Mouse (Mus musculus): ENCODE measurements at regions not wholly inside any gene's neighbourhood (a gene's known extent, or its start where the extent isn't known, plus 50 kb on each side); places are given as distances from the start of the nearest gene placed in this dataset.

GRCm38 (mm10) chr12:110332616-110333154 lies 53.8 kb downstream of the Dio3 start:
- H3K4me2 ChIP-seq (ENCODE audit: low read depth, low read length): no peak overlapping the region
- H3K4me1 ChIP-seq (ENCODE audit: insufficient read depth): no peaks in the 10 kb centered on the region
- ATAC-seq: no peak
- H3K9me3 ChIP-seq (ENCODE audit: low read length): peaks cover 8% of the 10 kb centered on the region
- no peaks in the 10 kb centered on the region for H3K36me3 ChIP-seq (replicated peaks; ENCODE audit: insufficient read depth, low read length)
- H3K27me3 ChIP-seq (ENCODE audit: insufficient read depth, low read length): no peaks in the 10 kb centered on the region
- H3K9ac ChIP-seq (replicated peaks): no peak overlapping the region
- WGBS (ENCODE audit: insufficient replicate concordance): 79% methylated on average over 12 of the region's 12 CpGs
- H3K27ac ChIP-seq (ENCODE audit: low read depth): no peak overlapping the region
- DNase-seq: no peak
- TF ChIP-seq EP300 (IDR thresholded peaks at IDR 0.05; ENCODE audit: low read depth) (no peak), CTCF (IDR thresholded peaks at IDR 0.05; ENCODE audit: low read depth) (no peak)
- H3K4me3 ChIP-seq (ENCODE audit: low read depth, low read length): no peak overlapping the region

GRCm38 (mm10) chr12:110334609-110335008 lies 55.7 kb downstream of the Dio3 start:
- Histone ChIP-seq H3K4me2 (ENCODE audit: low read depth, low read length) (no peak overlapping the region), H3K9ac (replicated peaks) (no peak overlapping the region), H3K27ac (ENCODE audit: low read depth) (no peak overlapping the region), H3K4me1 (ENCODE audit: insufficient read depth) (no peaks in the 10 kb centered on the region), H3K36me3 (replicated peaks; ENCODE audit: insufficient read depth, low read length) (no peaks in the 10 kb centered on the region), H3K27me3 (ENCODE audit: insufficient read depth, low read length) (no peaks in the 10 kb centered on the region), H3K4me3 (ENCODE audit: low read depth, low read length) (no peak overlapping the region), H3K9me3 (ENCODE audit: low read length) (peaks cover 8% of the 10 kb centered on the region)
- TF ChIP-seq EP300 (IDR thresholded peaks at IDR 0.05; ENCODE audit: low read depth) (no peak), CTCF (IDR thresholded peaks at IDR 0.05; ENCODE audit: low read depth) (peak; percentile 31; the same call in 1 of the 2 replicates)
- DNase-seq (no peak), ATAC-seq (no peak)
- 58% methylated on average over 2 of the region's 2 CpGs for WGBS (ENCODE audit: insufficient replicate concordance)

GRCm38 (mm10) chr12:110344280-110344827 lies 65.5 kb downstream of the Dio3 start:
- H3K27ac ChIP-seq (ENCODE audit: low read depth): no peak overlapping the region
- H3K4me3 ChIP-seq (ENCODE audit: low read depth, low read length): no peak overlapping the region
- no peaks in the 10 kb centered on the region for H3K9me3 ChIP-seq (ENCODE audit: low read length)
- no peaks in the 10 kb centered on the region for H3K36me3 ChIP-seq (replicated peaks; ENCODE audit: insufficient read depth, low read length)
- no peak for ATAC-seq
- TF ChIP-seq EP300 (IDR thresholded peaks at IDR 0.05; ENCODE audit: low read depth) (no peak), CTCF (IDR thresholded peaks at IDR 0.05; ENCODE audit: low read depth) (no peak)
- no peak for DNase-seq
- H3K9ac ChIP-seq (replicated peaks): no peak overlapping the region
- WGBS (ENCODE audit: insufficient replicate concordance): 74% methylated on average over 4 of the region's 4 CpGs
- no peaks in the 10 kb centered on the region for H3K4me1 ChIP-seq (ENCODE audit: insufficient read depth)
- no peaks in the 10 kb centered on the region for H3K27me3 ChIP-seq (ENCODE audit: insufficient read depth, low read length)
- H3K4me2 ChIP-seq (ENCODE audit: low read depth, low read length): no peak overlapping the region

- Histone ChIP-seq H3K9ac (replicated peaks) (no peak overlapping the region), H3K27ac (ENCODE audit: low read depth) (no peak overlapping the region), H3K27me3 (ENCODE audit: insufficient read depth, low read length) (no peaks in the 10 kb centered on the region), H3K9me3 (ENCODE audit: low read length) (no peaks in the 10 kb centered on the region), H3K36me3 (replicated peaks; ENCODE audit: insufficient read depth, low read length) (no peaks in the 10 kb centered on the region), H3K4me1 (ENCODE audit: insufficient read depth) (no peaks in the 10 kb centered on the region), H3K4me2 (ENCODE audit: low read depth, low read length) (no peak overlapping the region), H3K4me3 (ENCODE audit: low read depth, low read length) (no peak overlapping the region)
- TF ChIP-seq CTCF (IDR thresholded peaks at IDR 0.05; ENCODE audit: low read depth): no peak
- TF ChIP-seq EP300 (IDR thresholded peaks at IDR 0.05; ENCODE audit: low read depth): no peak
- WGBS (ENCODE audit: insufficient replicate concordance): 84% methylated on average over 1 of the region's 1 CpGs
- DNase-seq: no peak
- no peak for ATAC-seq
Observed at GRCm38 (mm10) chr12:110349621-110350020, 70.8 kb downstream of the Dio3 start.

- H3K27ac ChIP-seq (ENCODE audit: low read depth): no peak overlapping the region
- no peak overlapping the region for H3K4me2 ChIP-seq (ENCODE audit: low read depth, low read length)
- no peak overlapping the region for H3K9ac ChIP-seq (replicated peaks)
- H3K36me3 ChIP-seq (replicated peaks; ENCODE audit: insufficient read depth, low read length): no peaks in the 10 kb centered on the region
- DNase-seq (no peak), ATAC-seq (no peak)
- no peaks in the 10 kb centered on the region for H3K4me1 ChIP-seq (ENCODE audit: insufficient read depth)
- TF ChIP-seq EP300 (IDR thresholded peaks at IDR 0.05; ENCODE audit: low read depth): no peak
- no peak for TF ChIP-seq CTCF (IDR thresholded peaks at IDR 0.05; ENCODE audit: low read depth)
- no peaks in the 10 kb centered on the region for H3K9me3 ChIP-seq (ENCODE audit: low read length)
- WGBS (ENCODE audit: insufficient replicate concordance): 64% methylated on average over 6 of the region's 6 CpGs
- no peaks in the 10 kb centered on the region for H3K27me3 ChIP-seq (ENCODE audit: insufficient read depth, low read length)
- no peak overlapping the region for H3K4me3 ChIP-seq (ENCODE audit: low read depth, low read length)
Observed at GRCm38 (mm10) chr12:110355851-110356250, 77.0 kb downstream of the Dio3 start.

- Histone ChIP-seq H3K4me1 (ENCODE audit: insufficient read depth) (no peaks in the 10 kb centered on the region), H3K9ac (replicated peaks) (no peak overlapping the region), H3K36me3 (replicated peaks; ENCODE audit: insufficient read depth, low read length) (no peaks in the 10 kb centered on the region), H3K4me2 (ENCODE audit: low read depth, low read length) (no peak overlapping the region), H3K27ac (ENCODE audit: low read depth) (no peak overlapping the region), H3K4me3 (ENCODE audit: low read depth, low read length) (no peak overlapping the region), H3K9me3 (ENCODE audit: low read length) (no peaks in the 10 kb centered on the region), H3K27me3 (ENCODE audit: insufficient read depth, low read length) (no peaks in the 10 kb centered on the region)
- ATAC-seq: no peak
- DNase-seq: no peak
- 86% methylated on average over 6 of the region's 6 CpGs for WGBS (ENCODE audit: insufficient replicate concordance)
- TF ChIP-seq CTCF (IDR thresholded peaks at IDR 0.05; ENCODE audit: low read depth) (no peak), EP300 (IDR thresholded peaks at IDR 0.05; ENCODE audit: low read depth) (no peak)
Observed at GRCm38 (mm10) chr12:110367102-110367501, 79.8 kb upstream of the Ppp2r5c start.
